Mouse (Mus musculus) lung, postnatal 14 days (tissue): Measurements from ENCODE around the gene Dnm3.
A peak's percentile ranks its signal among the peaks of the same experiment; 100 is the strongest.

Source experiments
- DNase-seq: peaks from one replicate; pipeline ENCODE4 v3.0.0; 2021

Dnm3 gene

GRCm38 (mm10) chr1:162477246-162478209 is at the start of gene Dnm3:
Gene Dnm3, minus strand, starts transcription at chr1:162478034.
- DNase-seq: peak; percentile 90

DNA sequence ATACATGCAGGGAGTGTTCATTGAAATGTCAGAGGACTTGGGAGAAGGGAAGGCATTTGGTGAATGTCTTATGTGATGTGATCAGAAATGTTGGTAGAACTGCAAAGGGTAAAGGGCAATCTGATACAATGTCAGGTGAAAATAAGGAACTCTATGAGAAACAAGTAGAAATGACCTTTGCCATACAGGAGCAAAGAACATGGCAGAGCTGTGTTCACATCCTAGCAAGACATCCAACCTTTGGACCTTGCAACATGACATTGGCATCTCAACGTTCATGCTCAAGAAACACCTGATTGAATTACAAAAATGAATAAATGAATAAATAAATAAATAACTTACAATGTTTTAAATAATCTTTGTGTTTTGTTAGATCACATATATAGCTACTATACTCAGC is 37.3 kb upstream of the Dnm3 start:
- no peak for DNase-seq

DNA sequence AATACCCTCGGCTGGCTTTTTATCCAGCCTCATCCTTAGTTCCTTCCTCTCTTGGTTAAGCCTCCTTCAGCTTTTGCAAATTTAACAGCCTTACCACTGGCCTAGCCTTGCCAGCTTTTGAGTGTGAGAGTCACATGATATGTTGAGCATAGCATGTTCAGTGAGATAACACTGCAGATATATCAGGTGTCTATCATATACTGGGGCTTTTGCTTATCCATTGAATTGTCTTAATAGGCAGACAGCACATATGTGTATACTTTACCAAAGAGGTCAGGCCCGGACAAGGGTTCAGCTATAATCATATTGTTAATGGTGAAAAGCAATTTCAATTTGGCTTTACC is 32.2 kb upstream of the Dnm3 start:
- DNase-seq: no peak

DNA sequence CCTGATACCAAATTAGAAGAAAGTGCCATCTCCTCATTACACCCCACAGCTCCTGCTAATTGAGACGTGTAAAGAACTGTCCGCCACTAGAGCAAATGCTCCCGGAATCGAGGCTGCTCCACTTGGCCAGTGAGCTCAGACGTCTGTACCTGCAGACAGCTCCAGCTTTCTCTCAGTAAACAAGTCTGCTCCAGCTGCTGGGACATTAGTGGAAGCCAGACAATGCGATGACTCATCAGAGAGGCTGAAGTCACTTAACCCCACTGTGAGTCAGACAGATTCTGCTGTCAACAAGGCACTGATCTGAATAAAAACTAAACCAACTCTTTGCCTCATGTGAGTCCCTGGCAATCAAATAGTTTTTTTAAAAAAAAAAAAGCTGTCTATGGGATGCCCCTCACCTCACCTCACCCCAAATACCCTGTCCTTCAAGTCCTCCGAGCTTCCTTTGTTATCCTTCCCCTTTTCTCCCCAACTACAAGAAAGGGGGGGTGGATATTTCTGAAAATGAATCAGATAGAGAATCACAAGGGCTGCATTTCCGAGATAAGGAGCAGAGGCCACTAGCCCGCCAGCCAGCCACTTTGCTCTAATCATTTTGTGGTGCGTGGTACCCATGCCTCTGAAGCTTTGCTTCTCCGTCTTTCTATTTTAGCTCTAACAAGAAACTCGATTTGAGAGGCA is 31.6 kb upstream of the Dnm3 start:
- DNase-seq: peak; percentile 39

DNA sequence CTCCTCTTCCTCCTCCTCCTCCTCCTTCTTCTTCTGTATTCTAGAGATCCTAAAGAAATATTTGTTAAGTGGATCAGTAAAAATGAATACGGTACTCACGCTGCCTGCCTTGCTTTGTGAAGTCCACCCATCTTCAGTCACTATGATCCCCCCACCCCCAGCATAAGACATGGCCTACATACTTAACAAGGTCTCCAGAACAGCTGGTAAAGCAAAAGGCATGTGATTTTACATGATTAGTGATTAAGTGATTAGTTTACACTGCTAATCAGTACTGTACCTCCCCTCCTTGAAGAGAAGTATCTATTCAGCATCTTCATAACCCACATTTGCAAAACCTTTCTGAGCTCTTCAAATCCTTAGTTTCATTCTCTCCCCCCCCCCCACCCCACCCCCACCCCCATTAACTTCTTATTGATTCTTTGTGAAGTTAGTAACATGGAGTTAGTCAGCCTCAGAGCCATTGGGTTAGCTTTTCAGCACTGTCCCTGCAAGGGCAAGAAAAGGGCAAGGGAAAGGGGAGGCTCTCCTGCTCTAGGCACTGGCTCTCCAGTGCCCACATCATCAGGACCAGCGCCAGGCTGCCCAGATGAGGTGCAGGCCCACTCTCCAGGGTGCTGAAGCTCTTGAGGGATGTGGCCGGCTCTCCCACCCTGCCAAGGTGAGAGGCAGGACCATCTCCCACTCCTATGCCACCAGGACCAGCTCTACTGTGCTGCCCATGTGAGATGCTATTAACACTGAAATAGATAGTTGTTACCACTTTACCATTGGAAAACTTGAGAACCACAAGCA is 30.6 kb upstream of the Dnm3 start:
- no peak for DNase-seq

DNA sequence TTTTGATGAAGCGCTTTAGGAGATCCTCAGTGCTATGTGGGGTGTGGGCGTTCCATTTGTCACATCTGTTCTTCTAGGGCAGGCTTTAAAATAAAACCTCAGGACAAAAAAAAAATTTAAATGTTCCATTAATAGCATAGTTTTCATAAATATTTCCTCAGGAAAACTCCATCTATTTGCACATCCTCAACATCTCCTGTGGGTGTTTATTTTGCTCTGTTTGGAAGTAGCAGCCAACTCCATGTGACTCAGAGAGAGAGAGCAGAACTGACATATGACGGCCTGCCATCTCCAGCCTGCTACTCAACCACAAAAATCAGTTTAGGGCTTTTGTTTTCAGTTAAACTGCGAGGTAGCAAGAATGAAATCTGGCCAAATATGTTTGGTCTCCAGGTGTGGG is 28.7 kb upstream of the Dnm3 start:
- no peak for DNase-seq

DNA sequence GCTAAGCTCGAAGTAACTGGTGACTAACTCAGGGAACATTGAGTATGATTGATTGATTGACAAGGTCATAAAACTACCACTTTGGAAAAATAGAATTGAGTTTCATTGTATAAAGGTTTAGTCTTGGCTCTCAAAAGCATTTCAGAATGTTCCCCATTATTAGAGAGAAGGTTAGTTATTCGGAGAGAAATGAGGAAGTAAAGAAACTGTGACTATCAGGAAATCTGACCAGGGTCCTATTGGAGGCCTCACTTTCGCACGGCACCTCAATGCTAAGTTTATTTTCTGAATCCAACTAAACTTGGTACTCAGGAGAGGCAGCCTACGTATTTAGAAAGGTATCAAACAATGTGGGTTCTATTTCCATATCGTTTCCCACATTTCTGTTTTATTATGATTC is 27.8 kb upstream of the Dnm3 start:
- no peak for DNase-seq

DNA sequence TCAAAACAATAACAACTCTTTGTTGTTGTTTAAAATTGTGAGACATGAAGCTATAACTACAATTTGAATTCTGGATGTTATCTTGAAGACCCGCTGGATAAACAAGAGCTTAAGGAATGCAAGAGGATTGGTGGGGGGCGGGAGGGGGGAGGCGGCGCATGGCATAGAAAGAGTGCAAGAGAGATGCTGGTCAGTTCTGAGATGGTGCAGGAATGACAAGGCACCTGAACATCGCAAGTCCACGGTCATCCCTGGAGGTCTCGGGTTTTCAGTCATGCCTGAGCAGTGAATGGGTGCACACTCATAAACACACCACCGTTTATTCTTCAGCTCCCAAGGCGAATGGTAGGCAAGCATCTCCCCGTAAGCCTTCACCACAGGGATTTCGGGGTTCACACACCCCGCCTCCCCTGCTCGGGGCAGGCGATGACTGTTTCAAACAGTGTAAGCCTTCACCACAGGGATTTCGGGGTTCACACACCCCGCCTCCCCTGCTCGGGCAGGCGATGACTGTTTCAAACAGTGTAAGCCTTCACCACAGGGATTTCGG is 1.2 kb downstream of the Dnm3 start:
- no peak for DNase-seq

DNA sequence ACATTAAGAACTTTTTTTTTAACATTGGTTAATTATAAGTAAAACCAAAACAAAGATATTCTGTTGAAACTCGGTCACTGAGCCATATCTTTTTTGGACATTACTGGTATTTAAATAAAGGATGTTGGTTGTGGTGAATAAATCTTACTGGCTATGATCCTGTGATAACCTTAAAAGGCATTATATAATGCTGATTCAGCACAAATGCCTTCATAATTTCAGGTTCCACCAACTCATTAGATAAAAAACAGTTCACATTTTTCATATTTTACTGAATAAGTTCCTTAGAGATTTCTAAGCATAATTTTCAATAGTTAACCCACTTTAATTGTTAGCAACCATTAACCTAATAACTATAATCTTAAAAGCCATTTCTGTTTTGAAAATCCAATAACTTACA is 4.9 kb downstream of the Dnm3 start:
- no peak for DNase-seq

DNA sequence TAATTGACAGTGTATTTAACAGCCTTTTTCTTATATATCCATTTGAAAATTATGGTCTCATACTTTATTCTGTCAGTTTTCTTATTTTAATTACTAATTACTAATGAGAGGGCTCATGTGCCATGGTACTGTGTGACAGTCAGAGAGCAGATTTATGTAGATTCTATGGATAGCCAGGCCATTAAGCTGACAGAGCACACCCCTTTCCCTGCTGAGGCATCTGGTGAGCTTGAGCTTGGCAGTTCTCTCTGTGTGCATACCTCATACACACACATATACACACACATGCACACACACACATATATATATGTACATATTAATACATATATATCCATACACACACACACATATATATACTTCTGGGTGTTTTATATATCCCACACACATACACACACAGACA is 6.7 kb downstream of the Dnm3 start:
- DNase-seq: no peak

- no peak for DNase-seq
These were observed 8.0 kb downstream of the Dnm3 start for GRCm38 (mm10) chr1:162469752-162470280.

GRCm38 (mm10) chr1:162463676-162464075 is 14.2 kb downstream of the Dnm3 start:
- no peak for DNase-seq

DNA sequence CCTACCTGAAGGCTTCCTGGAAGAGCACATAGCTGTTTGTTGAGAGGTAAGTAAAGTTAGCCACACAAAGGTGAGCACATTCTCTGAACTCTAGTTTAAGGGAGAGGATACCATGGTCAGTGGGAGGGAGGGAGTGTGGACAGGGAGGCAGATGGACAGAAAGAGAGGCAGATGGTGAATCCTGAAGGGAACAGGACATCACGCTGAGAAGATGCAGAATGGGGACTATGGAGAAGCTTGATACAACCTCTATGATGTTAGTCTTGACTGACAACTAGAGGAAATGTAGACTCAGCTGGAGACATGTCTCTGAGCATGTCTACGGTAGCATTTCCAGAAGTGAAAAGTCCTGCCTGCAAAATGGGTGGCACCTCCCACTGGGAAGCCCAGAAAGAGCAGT is 19.1 kb downstream of the Dnm3 start:
- DNase-seq: no peak

GRCm38 (mm10) chr1:162456861-162457260 is 21.0 kb downstream of the Dnm3 start:
- DNase-seq: no peak

- DNase-seq: no peak
These were observed 21.4 kb downstream of the Dnm3 start for GRCm38 (mm10) chr1:162456406-162456805.

GRCm38 (mm10) chr1:162453578-162453977 is 24.3 kb downstream of the Dnm3 start:
- DNase-seq: peak; percentile 12

- DNase-seq: no peak
These were observed 24.8 kb downstream of the Dnm3 start for GRCm38 (mm10) chr1:162453030-162453429.

- DNase-seq: no peak
These were observed 28.5 kb downstream of the Dnm3 start for GRCm38 (mm10) chr1:162449161-162449909.

- no peak for DNase-seq
These were observed 33.0 kb downstream of the Dnm3 start for GRCm38 (mm10) chr1:162444805-162445204.

GRCm38 (mm10) chr1:162439576-162439975 is 38.3 kb downstream of the Dnm3 start:
- no peak for DNase-seq

- no peak for DNase-seq
These were observed 41.2 kb downstream of the Dnm3 start for GRCm38 (mm10) chr1:162436672-162437071.

- no peak for DNase-seq
These were observed 48.9 kb downstream of the Dnm3 start for GRCm38 (mm10) chr1:162428904-162429303.
